Mouse (Mus musculus): Measurements from ENCODE around the gene A030005K14Rik. TPM values are rescaled to one million over a fixed set of nuclear protein-coding genes. Genes with fewer than 3 reads are reported as not detected.

A030005K14Rik gene
- polyA plus RNA-seq, 1 experiment from 2014 or later: not detected

GRCm38 (mm10) chr1:83014477-83014876 lies 44.7 kb downstream of the A030005K14Rik start:
- H3K9ac ChIP-seq (ENCODE audit: low read depth, low read length): no peak overlapping the region
- no peak overlapping the region for H3K4me2 ChIP-seq (ENCODE audit: low read length)
- no peaks in the 10 kb centered on the region for H3K27me3 ChIP-seq (replicated peaks; ENCODE audit: control insufficient read depth, insufficient read depth, low read length)
- no peaks in the 10 kb centered on the region for H3K36me3 ChIP-seq (ENCODE audit: control insufficient read depth, insufficient read depth, low read length)
- no peaks in the 10 kb centered on the region for H3K9me3 ChIP-seq (ENCODE audit: control insufficient read depth, low read length)
- no peak overlapping the region for H3K4me3 ChIP-seq (ENCODE audit: low read length)
- no peaks in the 10 kb centered on the region for H3K4me1 ChIP-seq (ENCODE audit: control insufficient read depth, insufficient read depth, low read depth, low read length)
- H3K27ac ChIP-seq (ENCODE audit: low read depth, low read length): no peak overlapping the region
- no peak for ATAC-seq
- WGBS: 91% methylated on average over 3 of the region's 3 CpGs

Other genes with a start within 250 kb of the A030005K14Rik start
- gene Agfg1, start 219.9 kb downstream of the A030005K14Rik start, polyA plus RNA-seq (2015; fragmentation: Nextera tagmentation; extraction: Ambion mirVana): 23.9 and 27.7 TPM in 2 replicates
- gene A030005L19Rik, start 146.1 kb downstream of the A030005K14Rik start, polyA plus RNA-seq (2015; fragmentation: Nextera tagmentation; extraction: Ambion mirVana): 0.20 TPM in 1 of 2 replicates, not detected in the other
- not detected in 2 replicates for gene A030014E15Rik, start 134.5 kb downstream of the A030005K14Rik start, polyA plus RNA-seq (2015; fragmentation: Nextera tagmentation; extraction: Ambion mirVana)
- not detected in 2 replicates for gene Gm6217, start 128.0 kb downstream of the A030005K14Rik start, polyA plus RNA-seq (2015; fragmentation: Nextera tagmentation; extraction: Ambion mirVana)
- not detected in 2 replicates for gene A030003K21Rik, start 116.0 kb downstream of the A030005K14Rik start, polyA plus RNA-seq (2015; fragmentation: Nextera tagmentation; extraction: Ambion mirVana)
- not detected in 2 replicates for gene Gm7544, start 103.4 kb downstream of the A030005K14Rik start, polyA plus RNA-seq (2015; fragmentation: Nextera tagmentation; extraction: Ambion mirVana)
- not detected in 2 replicates for gene Gm47955, start 99.1 kb downstream of the A030005K14Rik start, polyA plus RNA-seq (2015; fragmentation: Nextera tagmentation; extraction: Ambion mirVana)
- not detected in 2 replicates for gene Gm47959, start 58.8 kb downstream of the A030005K14Rik start, polyA plus RNA-seq (2015; fragmentation: Nextera tagmentation; extraction: Ambion mirVana)
- gene Slc19a3, start 20.9 kb downstream of the A030005K14Rik start, polyA plus RNA-seq (2015; fragmentation: Nextera tagmentation; extraction: Ambion mirVana): 0.75 and 1.6 TPM in 2 replicates
- gene Krtap28-10, start 16.9 kb downstream of the A030005K14Rik start, polyA plus RNA-seq (2015; fragmentation: Nextera tagmentation; extraction: Ambion mirVana): not detected in 2 replicates
- gene Gm47969, start 14.4 kb downstream of the A030005K14Rik start, polyA plus RNA-seq (2015; fragmentation: Nextera tagmentation; extraction: Ambion mirVana): not detected in 2 replicates
- not detected in 2 replicates for gene Krtap28-13, start 1.6 kb upstream of the A030005K14Rik start, polyA plus RNA-seq (2015; fragmentation: Nextera tagmentation; extraction: Ambion mirVana)
- not detected in 2 replicates for gene Ccl20, start 57.4 kb upstream of the A030005K14Rik start, polyA plus RNA-seq (2015; fragmentation: Nextera tagmentation; extraction: Ambion mirVana)
- 1.7 and 2.3 TPM in 2 replicates for gene Daw1, start 100.4 kb upstream of the A030005K14Rik start, polyA plus RNA-seq (2015; fragmentation: Nextera tagmentation; extraction: Ambion mirVana)